Mouse (Mus musculus) heart, adult 8-10 months (tissue): ENCODE data around the gene Zfp39. TPM values are rescaled to one million over a fixed set of nuclear protein-coding genes. Genes with fewer than 3 reads are reported as not detected.

Source experiments
- DNase-seq: peaks from one replicate; pipeline ENCODE4 v3.0.0; 2022; ENCODE audit warnings: low spot score
- total RNA-seq, 4 experiments: library from RNA; stranded (reverse); gene quantifications; 2 replicates each; pipeline ENCODE4 v1.2.4; 2022

The Zfp39 gene
- 1 to 10 TPM; 3.0 to 4.5 (median 4.1) TPM for total RNA-seq

DNA sequence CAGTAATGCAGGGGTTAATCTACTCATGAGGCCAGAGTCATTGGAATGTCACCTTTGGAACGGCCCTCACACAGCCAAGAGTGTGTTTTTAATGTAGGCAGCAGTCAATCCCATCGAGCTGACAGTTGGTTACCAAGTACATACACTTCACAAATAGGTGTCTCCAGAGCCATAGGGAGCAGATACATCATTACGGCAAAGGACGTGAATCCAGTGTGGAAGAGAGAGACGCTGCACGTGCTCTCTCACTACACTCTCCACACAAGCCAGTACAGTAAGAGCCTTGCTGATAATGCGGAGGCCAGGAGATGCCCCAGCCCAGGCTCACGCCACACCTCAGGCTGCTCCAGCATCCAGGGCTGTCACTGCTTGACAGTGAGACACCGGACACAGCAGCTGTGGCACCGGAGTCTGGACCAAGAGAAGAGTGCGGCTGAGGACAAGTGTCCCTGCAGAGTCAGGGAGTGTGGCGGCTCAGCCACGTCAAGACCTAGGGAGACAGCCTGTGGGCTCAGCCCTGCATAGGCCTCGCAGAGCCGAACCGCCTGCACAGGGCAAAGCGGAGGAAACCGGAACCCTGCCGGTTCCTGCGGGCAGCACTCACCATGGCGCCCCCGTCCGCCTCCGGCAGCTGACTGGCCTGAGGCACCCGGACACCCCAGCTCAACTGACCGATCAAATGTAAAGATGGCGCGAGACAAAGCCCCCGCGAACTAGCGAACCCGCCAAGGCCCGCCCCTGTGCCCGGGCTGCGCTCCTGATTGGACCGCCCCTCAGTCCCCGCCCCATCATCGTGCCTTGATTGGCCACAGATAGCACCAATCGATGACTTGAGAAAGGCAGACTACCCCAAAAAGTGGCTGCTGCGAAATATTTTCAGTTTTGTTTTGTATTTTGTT, at the start of gene Zfp39:
Zfp39 (minus strand) TSS at position 715 of the 899 bp plus-strand sequence.
- DNase-seq: peak; percentile 98

DNA sequence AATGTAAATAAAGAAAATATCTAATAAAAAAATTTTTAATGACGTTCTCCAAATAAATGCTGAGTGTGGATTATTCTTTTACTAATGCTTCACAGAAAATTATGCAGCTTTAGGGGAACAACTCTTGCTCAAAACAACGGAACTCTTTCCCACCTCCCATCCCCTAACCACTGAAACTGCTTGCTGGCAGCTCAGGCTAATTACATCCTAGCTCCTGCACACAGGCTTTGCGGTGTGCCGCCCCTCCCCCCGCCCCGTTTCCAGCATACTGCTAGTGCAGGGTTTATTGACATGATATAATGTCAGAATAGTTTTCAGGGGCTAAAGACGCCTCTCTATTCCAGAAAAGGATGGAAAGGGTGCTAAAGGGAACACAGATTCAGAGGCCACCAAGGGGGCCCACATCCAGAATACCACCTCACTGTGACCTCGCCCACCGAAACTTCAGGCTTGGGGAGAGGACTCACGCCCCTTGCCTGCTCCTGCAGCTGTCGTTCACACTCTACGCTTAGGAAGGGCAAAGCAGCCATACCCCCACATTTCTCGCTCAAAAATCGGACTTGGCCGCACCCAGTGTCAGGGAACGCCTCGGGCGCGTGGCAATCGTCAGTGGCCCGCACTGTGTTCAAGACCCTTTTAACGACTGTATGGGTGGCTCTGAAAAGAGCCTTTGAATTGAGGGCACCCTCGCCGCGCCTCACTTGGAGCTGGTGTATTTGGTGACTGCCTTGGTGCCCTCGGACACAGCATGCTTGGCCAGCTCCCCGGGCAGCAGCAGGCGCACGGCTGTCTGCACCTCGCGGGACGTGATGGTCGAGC, 49.5 kb upstream of the Zfp39 start:
- no peak for DNase-seq

DNA sequence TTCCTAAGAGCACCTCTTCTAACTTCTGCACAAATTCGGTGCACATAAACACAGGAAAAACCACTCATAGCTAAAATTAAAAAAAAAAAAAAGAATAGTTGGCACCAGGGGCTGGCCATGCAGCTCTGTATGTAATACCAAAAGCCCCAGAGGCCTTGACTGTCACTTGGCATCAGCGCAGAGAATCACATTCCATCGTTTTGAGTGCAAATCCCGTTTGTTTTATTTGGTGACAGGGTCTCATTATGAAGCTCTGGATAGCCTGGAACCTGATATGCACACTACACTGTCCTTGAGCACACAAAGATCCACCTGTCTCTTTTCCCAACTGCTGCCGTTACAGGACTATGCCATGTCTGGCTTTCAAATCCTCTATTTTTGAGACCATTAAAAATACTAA, 47.2 kb upstream of the Zfp39 start:
- DNase-seq: no peak

DNA sequence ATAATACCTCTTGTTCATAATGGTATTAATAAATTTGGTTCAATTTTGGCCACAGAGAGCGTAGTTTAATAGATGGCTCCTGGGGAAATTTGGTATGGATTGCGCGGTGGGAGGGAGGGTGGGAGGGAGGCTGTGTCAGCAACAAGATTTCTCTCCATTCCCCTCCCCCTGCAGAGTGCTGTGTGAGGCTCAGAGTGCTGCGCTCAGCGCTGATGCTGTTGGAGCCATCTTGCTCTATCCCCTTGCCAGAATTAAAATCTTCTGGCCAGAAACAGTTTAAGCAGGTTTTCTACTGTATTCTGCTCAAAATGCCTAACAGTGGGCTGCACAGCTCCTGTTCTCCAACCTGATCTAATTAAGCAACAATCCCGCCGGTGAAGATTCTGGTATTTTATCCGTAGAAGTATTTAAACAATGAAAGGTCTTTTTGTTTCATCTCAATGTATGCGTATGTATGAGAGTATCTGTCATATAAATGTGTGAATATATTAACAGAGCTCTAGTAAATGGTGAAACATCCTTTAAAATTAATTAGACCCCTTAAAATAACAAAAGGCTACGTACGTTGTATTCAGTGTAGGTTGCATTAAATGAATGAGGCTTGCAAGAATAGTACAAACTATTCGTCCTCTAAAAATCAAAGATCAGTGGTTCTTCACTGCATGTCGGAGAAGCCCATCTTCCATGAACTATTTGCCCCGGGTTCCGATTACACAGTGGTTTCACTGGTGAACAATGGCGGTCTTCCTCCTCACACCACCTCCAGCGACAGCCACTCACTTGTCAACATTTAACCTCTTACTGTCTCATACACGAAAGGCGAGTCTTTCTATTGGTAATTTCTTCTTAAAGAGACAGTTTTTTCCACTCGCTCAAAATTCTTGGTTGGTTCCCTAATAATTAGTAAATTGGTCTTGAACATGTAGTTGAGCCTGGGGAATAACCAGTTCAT, 45.7 kb upstream of the Zfp39 start:
- no peak for DNase-seq

DNA sequence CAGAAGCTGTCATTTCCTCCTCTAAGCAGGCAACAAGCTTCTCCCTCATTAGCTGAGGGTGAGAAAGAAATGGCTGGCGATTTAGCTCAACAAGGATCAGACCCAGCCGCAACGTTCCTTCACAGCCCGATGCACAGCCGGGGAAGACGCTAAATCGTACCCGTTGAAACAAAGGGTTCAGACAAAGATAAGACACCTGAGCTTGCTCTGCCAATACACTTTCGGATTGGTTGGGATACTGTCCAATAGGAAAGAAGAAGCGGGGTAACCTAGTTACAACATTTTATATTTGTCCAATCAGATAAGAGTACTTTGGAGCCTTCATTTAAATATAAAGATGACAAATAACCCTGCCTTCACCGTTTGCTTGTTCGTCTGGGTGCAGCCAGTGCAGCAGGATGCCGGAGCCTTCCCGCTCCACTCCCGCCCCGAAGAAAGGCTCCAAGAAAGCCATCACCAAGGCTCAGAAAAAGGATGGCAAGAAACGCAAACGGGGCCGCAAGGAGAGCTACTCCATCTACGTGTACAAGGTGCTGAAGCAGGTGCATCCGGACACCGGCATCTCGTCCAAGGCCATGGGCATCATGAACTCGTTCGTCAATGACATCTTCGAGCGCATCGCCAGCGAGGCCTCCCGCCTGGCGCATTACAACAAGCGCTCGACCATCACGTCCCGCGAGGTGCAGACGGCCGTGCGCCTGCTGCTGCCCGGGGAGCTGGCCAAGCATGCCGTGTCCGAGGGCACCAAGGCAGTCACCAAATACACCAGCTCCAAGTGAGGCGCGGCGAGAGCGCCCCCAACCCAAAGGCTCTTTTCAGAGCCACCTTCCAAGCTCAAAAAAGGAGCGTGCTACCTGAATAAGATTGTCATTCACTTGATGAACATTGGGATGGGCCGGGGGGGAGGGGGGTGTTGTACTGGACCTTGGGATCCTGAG, 44.8 kb upstream of the Zfp39 start, which contains the start of gene Hist3h2ba:
Hist3h2ba (plus strand) TSS at position 379 of the 938 bp plus-strand sequence.
- peak; percentile 82 for DNase-seq

DNA sequence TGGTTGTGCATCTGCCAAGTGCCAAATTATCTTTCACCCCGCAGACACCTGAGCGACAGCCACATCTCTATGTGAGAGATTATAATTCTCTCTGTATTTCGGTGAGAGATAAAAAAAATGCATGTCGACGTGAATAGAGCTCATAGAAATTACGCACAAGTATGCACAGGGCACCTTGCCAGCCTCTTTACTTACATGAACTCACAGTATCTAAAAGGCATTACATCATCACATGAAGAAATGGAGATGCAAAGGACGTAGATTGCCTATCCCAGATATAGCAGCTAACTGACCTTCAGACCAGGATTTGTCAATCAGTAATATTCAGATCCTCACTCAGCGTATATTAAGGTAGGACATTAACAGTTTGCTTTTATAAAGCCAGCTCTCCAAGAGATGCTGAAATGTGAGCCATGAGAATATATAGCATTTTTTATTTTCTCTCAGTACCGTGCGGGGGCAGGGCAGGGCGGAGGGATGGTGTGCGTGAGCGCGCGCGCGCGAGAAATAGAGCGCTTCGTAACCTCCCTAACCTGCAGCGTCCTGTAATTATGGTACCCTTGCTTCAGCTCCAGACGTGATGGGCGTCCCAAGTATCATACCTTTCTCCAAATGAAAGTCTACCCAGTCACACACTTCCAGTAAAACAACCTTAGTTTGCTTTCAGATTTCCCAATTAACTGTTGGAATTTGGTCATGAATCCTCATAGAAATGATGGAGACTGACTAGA, 43.9 kb upstream of the Zfp39 start:
- no peak for DNase-seq

DNA sequence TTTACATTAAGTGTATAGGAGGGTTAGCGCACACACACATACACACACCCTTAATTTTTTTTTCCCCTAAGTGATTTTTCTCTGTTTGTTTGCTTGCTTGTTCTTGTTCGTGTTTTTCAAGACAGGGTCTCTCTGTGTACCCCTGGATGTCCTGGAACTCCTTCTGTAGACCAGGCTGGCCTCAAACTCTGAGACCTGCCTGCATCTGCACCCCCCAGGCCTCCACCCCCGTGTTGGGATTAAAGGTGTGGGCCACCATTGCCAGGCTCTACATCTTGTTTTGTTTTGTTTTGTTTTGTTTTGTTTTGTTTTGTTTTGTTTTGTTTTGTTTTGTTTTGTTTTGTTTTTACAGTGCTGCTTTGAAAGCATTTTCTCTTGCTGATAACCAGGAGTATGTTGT, 43.3 kb upstream of the Zfp39 start:
- no peak for DNase-seq

DNA sequence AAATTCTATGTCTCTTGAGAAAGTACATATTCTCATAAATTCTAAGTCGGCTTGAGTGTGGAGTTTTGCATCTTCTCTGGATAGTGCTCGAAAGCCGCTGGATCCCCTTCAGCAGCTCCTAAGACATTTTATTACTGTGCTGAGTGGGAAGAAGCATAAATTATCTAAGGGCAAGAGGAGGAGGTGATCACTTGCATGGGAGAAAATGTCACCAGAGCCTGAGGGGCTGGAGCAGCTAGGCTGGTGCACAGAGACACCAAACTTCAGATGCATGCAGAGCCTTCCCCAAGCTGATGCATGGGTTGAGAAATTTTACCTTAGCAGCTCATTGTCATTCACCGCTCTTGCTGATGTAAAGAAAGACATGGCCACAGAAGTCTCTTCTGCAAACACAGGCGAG, 40.1 kb upstream of the Zfp39 start:
- DNase-seq: no peak

DNA sequence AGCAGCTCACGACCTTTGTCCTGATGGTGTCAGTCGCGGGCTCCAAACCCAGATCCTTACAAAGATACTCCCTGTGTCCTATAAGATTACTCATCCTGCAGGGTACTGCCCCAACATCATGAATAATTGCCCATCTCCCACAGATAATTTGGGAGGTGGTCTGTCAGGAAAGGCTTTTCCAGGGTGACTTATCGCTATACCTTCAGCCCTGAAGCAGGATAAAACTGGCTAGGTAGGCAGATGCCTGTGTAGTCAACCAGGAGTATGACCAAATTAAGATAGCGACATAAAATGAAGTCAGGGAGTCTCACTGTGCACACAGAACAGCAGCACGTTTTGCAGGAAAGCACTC, 35.0 kb upstream of the Zfp39 start:
- DNase-seq: no peak

DNA sequence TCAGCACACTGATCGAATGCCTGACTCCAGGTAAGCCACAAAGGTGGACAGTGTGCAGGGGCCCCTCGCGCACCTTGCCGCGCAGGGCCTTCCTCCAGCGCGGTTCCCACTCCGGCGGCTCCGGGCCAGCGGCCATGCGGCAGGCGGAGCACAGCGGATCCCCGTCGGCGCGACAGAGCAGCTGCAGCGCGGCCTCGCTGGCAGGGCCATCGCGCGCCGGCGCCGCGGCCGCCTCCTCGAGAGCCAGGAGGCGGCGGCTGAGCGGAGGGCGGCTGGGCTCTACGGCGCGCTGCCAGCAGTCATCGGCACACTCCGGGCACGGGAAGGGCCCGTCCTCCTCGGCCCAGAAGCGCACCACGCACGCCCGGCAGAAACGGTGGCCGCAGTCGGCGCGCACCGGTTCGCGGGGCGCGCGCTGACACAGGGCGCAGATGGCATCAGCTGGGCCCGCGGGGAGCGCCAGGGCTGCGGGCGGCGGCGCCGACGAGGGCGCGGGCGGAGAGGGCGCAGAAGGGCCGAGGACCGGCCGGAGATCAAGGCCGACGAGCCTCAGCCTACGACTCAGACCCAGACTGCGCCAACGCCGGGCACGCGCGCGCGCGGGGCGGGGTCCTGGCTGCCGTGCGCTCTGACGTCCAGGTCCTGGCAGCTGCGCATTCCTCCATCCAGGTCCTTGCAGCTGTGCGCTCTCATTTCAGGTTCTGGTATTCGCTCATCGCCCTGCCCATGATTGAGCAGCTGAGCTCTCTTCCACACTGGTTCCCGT, 34.5 kb upstream of the Zfp39 start, which contains the start of gene Rnf187:
Rnf187 (minus strand) TSS at position 595 of the 766 bp plus-strand sequence.
- DNase-seq: peak; percentile 90

DNA sequence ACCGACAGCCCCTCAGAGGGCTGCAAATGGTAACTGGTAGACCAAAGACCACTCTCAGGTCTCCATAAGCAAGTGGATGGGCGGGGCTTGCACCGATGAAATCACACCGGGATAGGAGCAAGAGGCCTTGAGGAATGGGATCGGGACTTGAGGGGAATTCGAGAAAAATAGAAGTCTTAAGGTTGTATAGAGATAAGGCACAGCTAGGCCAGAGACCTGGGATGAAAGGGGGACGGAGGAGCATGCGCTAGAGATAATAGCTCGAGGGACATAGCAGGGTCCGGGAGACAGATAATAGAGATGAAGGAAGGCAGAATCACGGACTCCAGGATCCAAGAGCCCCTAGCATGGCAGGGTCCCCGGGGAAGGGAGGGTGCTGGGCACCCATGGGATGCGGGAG, 33.9 kb upstream of the Zfp39 start:
- no peak for DNase-seq

DNA sequence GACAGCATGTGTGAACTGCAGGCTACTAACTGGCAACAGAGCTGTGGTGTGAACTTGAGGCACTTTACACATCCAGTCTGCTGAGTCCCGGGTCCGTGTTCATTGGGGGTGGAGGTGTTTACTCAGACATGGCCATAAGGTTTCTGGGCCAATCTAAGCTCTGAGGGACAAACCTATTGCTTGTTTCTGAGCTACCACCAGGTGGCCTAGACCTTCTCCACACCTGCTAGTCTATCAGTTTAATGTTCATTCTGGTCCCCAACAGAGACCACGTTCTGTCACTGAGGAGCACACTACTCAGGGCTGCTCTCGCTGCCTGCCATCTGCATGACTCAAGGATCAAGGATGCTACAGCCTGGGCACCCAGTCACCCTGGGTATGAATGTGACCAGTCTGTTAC, 27.6 kb upstream of the Zfp39 start:
- DNase-seq: no peak

DNA sequence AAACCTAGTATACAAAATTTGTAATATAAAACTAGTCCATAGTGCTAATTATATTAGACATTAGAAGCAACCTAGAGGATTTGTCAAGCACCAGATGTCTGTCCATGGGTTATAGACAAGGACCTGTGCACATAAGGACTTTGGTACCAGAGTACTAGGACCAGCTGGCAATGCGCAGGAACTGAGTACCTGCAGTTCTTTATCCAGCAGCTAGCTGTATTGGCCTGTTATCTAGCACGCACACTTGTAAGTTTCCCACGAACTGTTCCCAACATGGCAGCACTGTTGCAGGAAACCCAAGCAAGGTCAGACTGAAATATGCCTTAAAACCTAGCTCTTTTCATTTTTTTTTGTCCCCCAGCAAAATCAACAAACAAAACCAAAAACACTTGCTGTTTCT, 26.2 kb upstream of the Zfp39 start:
- DNase-seq: no peak

DNA sequence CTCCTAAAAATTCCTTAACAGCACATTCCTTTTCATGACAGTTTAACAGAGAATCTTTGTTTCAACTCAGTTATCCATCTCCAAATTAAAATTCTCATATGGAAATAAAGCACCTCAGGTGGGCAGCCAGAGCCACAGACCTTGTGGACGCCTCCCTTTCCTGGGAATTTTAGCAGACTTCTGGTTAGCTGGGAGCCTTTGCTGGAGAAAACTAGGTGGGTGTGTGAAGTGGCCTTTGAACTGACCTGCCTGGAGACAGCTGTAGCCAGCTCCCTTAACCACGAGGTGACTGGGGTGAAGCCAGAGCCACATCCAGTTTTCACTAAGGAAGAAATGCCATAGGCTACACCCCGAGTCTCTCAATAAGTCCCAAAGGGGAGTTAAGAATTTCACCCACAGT, 25.6 kb upstream of the Zfp39 start:
- DNase-seq: no peak

DNA sequence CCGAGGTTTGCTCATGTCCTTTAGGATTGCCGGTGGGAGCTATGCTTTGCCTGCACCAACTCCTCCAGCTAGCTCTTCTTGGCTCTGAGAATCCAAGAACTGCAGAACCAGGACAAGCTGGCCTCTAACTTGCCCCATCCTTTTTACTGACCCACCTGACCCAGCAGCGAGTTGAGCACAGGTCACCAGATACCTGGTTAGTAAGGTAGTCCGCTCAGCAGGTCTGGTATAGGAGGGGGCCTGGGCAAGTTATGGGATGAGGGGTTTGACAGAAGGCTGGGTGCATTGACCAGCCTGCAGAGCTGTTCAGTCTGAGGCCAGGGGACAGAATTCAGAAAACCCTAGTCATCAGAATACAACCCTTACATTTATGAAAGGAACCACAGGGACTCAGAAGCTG, 25.0 kb upstream of the Zfp39 start:
- no peak for DNase-seq

DNA sequence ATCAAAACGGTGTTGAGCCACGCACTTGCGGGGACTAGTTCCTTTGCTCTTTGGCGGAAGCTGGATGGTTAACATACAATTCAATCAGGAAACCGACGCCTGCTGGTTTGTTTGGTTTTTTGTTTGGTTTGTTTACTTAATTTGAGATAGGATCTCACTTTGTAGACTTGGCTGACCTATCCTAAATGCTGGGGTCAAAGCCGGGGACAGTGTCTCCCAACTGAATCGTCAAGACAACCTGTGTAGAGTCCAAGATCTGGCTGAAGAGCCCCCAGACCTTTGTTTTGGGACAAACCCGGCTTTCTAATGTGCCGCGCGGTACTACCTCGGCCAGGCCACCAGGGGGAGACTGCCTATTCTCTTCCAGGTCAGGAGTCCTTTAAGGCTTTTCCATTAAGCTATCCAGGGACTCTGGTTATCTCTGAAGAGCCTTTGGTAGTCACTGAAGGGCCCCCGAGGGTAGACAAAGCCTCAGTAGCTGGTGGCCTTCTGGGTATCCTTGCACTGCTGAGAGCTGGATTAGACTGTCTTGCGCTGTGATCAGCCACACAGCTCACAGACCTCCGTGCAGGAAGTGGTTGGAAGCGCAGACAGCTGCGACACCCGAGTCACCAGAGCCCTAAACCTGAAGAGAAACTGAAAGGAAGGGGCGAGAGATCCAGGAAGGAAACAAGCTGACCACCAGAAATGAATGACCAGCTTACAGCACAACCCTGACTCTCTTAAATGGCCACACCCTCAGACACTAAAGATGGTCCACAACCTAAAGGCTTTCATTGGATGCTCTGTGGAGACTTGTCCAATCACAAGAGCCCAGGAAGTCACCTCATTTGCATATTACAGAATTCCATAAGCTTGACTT, 24.0 kb upstream of the Zfp39 start:
- DNase-seq: peak; percentile 64

DNA sequence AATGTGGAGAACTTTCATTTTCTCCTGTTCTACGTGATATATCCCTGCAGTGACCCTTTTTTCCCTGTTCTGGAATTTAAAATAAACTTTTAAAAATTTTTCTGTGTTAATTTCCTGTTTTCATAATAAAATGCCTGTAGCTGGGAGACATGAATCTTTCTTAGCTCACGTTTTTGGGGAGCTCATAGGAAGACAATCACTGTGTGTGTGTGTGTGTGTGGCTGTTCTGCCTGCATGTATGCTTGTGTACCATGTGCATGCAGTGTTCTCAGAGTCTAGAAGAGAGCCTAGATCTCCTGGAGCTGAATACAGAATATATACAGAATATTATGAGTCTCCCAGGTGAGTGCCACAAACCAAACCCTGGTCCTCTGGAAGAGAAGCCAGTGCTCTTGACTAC, 23.0 kb upstream of the Zfp39 start:
- DNase-seq: no peak

DNA sequence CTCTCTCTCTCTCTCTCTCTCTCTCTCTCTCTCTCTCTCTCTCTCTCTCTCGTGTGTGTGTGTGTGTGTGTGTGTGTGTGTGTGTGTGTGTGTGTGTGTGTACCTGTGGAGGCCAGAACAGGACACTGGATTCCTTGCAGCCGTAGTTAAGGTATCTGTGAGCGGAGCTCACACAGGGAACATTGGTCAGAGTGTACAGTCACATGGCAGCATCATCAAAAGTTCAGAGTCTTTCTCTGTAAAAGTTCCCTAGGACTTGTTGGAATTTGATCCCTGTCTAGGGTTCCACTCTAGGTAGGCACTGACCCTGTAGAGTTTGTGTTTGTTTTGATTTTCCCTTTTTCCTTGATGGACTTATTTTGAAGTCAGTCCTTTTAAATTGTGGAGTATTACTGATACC, 22.6 kb upstream of the Zfp39 start:
- DNase-seq: no peak
